Mouse (Mus musculus) urinary bladder, adult 2 months (tissue): ENCODE data around the gene St7l. TPM values are rescaled to one million over a fixed set of nuclear protein-coding genes. Genes with fewer than 3 reads are reported as not detected.

Experiments
- DNase-seq: peaks from one replicate; pipeline ENCODE4 v3.0.0; 2022; ENCODE audit warnings: low spot score
- polyA plus RNA-seq: library from polyadenylated mRNA; depleted of rRNA; stranded (reverse); fragments of >200 nt; gene quantifications from 2 replicates; pipeline ENCODE4 v1.2.3, GENCODE M21; 2012

Gene St7l
- polyA plus RNA-seq, 1 experiment, result 18.1 TPM

DNA sequence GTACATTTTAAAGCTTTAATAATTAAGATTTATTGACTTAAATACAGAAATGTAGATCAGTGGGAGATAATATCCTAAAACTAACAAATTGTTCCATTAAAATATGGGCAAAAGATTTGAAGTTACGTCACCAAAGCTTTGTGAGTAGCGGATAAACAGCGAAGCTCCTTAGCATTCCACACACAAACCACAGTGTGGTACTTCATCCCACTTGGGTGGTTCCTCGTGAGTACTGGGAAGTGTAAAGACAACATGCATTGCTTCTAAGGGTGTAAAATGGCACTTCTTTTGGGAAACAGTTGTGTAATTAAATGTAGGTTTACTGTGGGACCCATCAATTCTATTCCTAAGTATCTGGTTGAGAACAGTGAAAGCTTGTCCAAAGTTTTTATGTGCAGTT is 37.3 kb downstream of the St7l start:
- DNase-seq, result no peak

DNA sequence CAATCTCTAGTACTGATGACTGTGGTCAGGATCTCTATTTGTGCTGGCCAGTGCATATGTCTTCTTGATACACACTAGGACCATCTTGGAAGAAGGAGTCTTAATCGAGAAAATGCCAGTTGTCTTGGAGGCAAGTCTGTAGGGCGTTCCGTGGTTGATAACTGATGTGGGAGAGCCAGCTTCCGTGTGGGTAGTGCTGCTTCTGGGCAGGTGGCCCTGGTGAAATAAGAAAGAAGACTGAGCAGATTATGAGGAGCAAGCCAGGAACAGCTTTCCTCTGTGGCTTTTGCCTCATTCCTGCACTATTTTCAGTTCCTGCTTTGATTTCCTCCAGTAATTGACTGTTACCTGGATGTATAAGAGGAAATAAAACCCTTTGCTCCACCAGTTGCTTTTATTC is 41.6 kb downstream of the St7l start:
- DNase-seq, result no peak

DNA sequence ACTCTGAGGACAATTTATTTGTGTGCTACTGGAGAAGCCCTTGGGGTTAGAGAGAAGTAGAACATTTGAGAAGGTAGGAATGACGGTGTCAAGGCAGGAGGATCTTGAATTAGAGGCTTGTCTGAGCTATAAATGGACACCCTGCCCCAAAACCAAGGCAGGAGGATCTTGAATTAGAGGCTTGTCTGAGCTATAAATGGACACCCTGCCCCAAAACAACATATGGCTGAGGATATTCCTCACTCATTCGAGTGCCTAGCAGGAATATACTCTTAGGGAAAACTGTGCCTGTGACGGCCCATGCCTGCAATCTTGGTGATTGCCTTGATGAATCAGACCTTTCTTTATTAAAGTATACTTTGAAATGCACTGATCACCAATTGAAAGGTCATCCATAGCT is 42.2 kb downstream of the St7l start:
- no peak for DNase-seq

DNA sequence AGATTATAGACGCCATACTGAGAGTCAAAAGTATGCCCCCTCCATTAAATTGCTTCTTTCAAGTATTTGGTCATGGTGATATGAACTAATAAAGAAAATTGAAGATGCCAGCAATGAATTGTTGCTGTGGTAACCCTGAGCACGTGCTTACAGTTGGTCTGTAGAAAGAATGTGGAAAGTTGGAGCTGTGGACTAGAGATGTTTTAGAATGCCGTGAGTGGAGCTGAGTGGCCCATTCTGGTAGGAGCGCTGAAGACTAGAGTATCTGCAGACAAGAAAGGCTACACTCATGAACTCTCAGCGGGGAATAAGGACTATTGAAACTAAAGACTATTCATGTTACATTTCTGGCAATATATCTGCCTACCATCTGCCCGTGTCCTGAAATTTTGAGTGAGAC is 45.4 kb downstream of the St7l start:
- DNase-seq, result no peak

DNA sequence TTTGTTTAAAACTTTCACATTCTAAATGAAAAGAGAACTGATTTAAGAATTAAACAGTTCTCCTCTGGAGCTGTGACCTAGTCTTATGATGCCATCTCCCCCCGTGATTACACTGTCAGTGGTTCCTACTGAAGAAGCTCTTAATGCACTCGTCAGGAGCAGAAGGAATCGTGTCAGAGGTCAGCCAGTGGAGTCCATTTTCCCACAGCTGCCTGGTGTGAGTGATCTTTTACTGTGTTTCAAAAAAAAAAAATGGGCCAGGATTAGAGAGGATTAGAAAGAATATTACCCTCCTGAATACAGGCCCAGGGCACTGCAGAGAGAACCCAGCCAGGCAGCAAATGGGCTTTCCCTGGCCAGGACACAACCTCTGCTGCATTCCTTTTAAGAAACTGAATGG is 51.2 kb downstream of the St7l start:
- no peak for DNase-seq

DNA sequence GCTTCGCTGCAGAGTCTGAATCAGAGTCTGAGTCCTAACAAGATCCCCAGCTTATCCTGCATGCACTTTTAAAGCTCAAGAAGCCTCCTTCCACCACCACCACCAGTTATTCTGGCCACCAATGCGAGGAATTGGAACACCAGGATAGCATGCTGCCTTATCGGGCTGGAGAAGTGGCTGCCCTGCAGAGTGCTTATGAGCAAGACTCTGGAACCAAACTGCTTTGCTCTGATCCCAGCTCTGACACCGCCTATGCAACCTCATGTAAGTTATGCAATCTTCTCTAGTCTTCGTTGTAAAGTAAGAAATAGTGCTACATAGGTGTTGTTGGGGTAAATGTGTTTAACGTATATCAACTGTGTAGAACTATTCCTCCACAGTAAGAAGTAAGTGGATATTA is 65.6 kb downstream of the St7l start:
- no peak for DNase-seq

DNA sequence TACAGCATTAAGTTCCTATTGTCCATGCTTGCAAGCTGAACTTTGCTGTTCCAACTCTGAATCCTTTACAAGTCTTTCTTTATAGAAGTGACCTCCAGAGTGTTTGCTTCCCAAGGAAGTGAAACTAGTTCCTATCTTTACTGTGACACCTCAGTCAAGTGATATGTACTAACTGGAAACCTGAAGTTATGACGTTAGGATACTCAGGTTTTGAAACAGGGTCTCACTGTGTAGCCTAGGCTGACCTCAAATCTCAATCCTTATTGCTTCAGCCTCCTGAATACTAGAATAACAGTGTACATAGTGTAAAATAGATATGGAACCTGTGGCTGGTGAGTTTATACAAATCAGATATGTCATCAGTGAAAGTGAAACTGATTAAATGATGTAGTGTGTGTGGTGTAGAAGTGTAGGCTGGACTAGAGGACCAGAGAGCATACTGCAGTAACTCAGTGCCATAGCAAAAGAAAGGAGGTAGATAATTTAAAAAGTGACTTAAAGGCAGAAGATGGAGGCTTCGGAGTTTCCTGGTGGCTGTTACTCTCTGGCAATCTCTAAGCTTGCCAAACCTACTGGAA is 74.0 kb downstream of the St7l start:
- no peak for DNase-seq

DNA sequence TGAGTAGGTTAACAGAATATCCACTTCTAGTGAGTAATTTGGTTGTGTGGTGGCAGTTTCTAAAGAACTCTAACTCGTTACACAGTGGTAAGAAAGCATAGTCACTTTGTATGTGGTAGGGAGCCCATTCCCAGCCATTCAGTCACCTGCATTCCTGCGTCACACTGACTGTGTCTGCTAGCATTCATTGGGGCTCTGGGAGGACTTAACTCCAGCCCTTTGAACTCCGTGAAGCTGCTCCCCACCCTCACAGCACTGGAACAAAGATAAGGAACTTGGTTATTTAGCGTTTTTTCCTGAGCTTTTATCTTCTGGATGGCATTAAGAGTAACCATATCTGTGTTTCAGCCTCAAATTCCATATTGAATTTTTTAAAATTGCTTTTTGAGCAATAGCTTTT is 74.5 kb downstream of the St7l start:
- no peak for DNase-seq

DNA sequence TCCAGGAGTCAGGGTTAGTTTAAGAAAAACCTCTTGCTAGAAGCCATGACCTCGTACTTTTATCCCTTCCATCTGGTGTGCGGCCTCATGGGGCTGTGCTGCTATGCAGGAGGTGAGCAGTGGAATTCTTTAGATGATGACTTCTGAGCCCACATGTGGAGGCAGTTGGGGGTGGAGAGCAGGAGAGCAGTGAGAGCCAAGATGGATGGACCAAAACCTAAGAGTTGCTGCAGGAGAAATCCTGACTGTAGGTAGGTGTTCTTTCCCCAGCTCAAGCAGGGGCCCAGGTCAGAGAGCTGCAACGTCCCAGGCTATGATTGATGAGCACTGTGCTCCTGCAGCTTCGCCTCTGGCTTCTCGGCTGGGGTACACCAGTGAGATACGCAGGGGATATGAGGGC is 76.9 kb downstream of the St7l start:
- DNase-seq, result no peak

DNA sequence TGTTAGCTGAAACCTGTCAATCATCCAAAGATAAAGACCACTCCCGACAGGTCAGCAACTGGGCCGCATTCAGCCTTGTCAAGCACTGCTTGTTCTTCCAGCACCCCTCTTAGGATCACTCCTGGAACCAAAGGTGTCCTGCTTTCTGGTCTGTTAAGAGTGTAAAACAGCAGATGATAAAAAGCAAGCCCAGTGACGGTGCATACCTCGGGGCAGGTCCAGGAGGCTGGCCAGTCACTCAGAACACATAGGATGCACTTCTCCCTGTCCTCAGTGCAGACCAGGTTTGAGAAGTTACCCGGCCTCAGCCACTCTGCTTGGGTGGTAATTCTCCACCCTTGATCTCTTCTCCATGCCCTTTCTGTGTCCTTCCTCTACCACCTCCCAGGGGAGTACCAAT is 78.9 kb downstream of the St7l start:
- no peak for DNase-seq

DNA sequence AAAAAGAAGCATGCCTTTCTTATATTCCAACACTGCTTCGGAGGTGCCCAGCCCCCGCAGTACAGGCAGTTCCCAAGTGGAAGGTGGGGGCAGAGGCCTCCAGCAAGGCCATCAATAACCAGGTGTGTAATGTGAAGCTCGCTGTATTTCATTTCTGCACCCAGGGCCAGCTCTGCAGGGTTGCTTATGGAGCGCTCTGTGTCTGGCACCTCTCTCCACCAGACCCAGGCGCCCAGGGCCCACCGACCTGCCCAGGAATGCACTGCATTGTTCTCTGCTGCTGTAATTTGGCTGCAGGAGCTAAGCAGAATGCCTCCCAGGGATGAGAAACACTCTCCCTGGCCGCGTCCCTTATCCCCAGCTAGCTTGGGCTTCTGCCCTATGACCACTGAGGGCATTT is 79.5 kb downstream of the St7l start:
- DNase-seq, result no peak

DNA sequence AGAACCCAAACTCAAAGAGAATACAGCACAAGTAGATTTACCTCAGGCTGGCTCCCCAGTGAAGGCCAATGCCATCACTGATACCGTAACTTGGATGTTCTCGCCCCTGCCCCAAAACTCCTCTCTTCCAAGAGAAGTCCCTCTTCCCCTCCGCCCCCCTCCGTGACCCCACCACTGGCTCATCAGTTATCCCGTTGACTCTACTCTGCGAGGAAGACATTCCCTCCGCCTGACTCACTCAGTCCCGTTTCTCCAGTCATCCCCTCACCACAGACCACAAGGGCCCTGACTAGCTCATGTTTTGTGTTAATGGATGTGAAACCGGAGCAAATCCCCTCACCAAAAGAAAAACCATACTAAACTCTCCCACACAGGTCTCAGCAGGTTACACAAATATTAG is 81.1 kb downstream of the St7l start:
- no peak for DNase-seq

DNA sequence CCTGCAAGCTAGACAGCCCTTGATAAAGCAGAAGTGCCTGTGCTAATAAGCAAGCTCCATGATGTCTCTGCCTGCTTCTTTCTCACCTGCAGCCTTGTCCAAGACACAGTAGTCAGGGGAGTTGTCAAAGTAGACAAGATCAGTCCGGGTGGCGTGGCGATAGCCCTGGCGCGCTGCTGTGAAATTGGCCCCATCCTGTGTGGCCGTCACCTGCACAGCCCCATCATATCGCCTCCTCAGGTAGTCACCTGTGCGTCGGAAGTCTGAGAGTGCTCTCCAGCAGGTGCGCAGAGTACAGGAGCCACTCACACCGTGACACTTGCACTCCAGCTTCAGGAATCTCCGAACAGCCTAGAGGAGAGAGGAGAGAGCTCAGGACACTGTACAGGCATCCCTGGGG is 87.1 kb downstream of the St7l start:
- DNase-seq, result no peak

DNA sequence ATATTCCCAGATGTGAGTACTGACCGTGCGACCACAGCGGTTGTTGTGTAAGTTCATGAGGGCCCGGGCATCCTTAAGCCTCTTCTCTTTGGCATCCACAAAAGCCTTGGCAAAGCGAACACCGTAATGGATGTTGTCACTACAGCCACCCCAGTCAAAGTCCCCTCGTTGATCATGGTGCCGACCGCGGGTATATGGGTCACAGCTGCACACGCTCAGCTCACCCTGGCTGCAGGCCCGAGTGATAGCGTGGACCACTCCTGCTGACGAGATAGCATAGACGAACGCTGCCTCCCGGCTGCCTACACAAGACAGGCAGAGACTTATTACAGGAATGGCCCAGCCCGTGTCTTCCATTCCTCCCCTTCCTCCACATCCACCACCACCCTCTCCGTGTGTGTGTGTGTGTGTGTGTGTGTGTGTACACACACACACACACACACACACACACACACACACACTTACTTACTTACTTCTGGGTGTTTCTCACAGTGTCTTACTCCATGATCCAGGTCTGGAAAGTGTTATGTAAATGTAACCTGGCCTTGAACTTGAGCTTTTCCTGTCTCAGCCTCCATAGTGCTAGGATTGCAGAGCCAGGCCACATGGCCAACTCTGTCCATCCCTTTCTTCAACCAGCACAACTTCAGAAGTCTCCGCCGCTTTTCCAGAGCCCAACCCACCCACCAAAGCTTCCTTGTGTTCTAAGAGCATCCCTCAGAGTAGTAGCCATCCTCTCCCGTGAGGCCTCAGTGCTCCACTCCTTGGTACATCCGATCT is 89.3 kb downstream of the St7l start:
- DNase-seq, result no peak

DNA sequence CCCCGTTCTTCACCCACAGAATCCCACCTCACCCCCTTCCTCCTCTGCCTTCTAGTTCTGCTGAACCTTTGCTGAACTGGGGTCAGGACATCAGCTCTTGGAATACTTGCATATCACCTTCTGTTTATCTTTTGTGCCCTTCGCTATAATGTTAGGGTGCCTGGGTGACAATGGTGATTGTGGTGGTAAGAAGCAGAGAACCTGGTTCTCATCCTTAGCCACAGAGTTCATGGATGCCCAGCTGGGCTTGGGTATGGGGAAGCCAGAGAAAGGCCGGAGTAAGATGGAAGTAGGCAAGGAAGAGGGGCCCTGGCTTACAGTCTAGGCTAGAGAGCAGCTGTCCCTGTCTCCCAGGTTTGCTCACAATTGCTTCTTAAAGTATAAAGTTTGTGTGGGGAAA is 90.3 kb downstream of the St7l start:
- DNase-seq, result no peak

DNA sequence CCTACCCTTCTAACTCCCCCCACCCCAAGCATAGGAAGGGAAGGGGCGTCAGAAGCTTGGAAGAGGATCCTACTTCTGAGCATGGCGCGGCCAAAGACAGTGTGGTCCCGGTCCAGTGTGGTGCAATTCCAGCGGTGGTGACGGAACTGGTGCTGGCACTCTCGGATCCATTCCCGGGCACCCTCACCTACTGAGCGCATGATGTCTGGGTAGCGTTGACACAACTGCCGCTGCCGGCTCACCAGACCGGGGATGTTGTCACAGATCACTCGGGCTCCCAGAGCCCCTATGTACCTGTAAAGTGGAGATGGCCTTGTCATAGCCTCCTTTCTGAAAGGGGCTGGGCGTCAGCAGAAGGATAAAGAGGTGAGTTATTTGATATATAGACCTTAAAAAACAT is 90.7 kb downstream of the St7l start:
- no peak for DNase-seq

DNA sequence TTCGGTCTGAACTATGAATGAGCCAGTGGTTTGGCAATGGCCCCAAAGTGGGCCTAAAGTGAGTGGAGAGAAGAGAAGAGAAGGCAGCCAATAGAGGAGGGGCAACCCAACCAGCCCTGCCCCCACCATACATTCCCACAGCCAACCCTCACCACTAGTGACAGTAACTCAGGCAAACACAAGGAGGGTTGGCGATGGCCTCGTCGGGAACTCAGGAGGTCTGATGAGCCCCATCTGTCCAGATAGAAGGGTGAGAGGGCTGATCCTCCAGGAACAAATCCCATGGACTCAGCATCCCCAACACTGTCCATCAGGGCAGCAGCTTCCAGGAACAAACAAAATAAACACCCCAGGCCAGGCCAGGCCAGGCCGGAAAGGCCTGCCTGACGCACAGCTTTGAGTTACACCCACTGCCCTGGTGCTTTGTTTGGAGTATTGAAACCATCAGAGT is 92.4 kb downstream of the St7l start:
- no peak for DNase-seq

DNA sequence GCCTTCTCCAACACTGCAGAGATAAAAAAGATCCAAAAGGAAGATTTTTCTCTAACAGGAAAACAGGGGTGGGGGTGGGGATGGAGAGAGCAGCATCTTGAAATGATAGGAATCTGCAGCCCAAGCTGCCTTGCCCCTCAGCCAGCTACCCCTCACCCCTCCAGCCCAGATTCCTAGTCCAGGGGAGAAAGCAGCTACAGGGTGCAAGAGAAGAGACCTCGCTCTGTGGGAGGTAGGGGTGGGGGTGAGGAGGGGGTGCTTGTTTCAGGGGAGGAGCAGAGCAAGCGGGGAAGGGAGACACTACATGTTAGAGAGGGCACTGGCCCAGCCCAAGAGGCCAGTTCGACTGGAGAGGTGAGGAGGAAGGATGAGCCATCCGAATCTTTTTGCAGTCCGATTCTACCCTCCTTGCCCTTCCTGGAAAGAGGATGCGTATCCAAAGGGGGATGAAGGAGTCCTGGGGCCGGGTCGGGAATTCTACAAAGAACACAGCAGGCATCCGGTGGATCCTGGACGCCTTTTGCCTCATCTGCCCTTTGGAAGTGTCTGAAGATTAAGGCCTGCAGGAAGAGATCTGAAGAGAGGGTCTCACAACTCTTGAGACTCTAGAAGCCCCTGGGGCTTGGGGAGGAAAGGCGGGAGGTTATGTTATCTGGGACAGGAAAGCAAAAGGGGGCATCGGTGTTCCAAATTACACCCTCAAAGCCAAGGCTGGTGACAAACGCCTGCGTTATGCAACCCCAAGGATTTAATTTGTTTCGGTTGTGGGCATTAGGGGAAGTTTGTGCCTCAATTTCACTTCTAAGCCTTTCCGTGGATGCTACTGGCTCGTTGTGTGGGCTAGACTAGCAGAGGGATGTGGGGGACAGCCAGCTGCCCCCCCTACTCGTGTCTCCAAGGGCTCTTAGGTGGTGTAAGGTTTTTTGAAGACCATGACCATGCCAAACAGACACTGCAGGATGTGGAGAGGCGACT is 96.5 kb downstream of the St7l start:
- DNase-seq, result no peak

DNA sequence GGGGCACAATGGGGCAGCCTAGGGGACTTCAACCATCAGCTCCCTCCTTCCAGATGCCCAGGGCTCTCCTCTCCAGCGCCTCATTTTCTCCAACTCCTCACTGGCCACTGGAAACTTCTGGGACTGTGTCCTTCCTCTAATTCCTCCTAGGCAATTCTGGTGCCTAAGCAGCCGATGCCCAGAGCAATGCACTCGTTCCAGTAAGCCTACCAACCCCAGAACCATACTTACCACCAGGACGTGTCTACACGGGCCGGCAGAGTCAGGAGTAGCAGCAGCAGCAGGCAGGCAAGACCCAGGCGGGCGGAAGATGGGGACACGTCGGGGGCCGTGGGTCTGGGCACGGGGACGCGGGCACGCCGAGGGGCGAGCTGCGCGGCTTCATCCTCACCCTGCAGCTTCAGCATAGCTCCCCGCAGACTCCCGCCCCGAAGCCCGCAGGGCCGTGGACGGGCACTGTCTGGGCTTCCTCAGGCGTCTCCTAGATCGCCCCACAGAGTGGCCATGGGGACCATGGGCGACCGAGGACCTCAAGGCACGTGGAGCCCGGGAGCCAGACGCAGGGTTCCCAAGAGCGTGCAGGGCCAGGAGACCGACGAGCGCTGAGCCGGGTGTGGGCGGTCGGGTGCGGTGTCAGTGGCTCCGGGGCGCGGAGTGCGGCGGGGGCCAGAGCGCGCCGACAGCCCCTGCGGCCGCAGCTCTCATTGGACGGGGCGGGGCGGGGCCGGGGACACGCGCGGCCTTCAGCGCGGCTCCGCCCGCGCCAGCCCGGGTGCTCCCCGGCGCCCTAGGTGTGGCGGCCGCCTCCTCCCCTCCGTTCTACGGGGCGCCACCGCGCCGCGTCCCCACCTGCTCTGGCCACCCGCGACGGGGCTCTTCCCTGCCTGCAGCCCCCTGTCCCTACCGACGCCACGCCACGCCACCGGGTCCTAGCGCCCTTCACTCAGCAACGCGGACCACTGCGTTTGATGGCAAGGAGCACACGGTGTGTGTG is 97.6 kb downstream of the St7l start, which contains the start of gene Wnt2b:
Wnt2b (minus strand) TSS at position 856 of the 994 bp plus-strand sequence.
- no peak for DNase-seq

DNA sequence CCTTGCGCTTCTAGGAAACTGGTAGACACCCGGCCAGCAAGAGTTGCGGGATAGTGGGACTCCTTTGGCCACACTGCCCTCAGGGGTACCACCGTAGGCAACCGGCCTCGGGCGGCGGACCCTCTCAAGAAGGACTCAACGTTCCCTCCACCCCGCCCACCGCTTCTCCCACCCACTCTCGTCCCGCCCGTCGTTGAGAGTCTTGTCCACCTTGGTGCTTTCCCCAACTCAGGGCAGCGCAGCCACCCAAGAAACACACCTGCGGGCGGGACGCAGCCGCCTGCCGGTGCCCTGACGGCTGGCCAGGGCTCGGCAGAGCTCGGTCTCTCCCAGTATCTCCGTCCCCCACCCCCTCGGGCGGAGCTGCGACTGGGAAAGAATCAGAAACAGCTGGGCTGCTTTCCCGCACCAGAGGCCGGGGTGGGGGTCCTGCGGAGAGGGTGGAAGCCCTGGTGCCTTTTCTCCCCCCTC is 98.4 kb downstream of the St7l start:
- no peak for DNase-seq

DNA sequence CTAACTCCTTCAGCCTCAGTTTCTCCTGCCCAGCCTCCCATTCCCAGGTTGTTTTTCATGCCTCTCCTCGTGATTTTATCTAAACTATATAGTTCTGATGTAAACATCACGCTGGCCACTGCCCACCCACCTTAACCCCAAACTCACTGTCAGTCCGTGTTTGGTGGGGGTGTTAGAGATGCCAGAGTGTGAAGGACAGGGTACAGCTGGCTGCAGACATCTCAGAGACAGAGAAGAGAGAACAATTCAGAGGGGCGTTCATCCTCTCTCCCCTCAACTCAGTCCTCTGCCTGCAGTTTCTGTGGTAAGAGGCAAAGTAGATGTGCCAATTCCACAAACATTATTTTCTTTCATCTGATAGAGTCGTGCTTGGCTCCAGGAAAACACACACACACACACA is 99.1 kb downstream of the St7l start:
- DNase-seq, result no peak
